Mouse (Mus musculus) ovary, postnatal 36 days (tissue): Measurements from ENCODE around the gene Psen2.

Source experiments
- DNase-seq: peaks from one replicate; pipeline ENCODE4 v3.0.0; 2022; ENCODE audit warnings: low spot score, mixed read lengths

Psen2 gene

DNA sequence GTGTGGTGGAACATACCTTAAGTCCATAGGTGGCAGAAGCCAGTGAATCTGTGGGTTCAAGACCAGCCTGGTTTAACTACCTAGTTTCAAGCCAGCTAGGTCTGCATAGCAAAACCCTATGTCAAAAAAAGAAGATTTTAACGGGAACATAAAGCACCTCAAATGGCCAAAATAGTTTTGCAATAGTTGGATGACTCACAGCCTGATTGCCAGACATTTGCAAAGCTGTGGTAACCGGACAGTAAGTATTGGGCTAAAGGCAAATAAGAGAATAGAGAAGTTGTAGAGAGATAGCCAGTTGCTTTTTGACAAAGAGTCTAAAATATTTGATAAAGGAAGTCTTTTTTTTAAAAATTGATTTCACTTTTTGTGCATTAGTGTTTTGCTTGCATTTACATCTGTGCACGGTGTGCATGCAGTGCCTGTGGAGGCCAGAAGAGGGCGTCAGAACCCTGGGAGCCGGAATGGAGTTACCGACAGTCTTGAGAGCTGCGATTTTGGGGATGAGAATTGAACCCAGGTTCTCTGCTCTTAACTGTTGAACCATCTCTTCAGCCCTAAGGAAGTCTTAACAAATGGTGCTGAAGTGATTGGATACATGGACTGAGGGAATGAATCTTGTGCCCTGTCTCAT lies at the start of gene Psen2:
Gene Psen2 (minus strand): TSS at position 75 of the 634 bp plus-strand sequence.
- no peak for DNase-seq

- DNase-seq, result peak; percentile 37
These were observed 49.6 kb upstream of the Psen2 start for GRCm38 (mm10) chr1:180312792-180313311.

GRCm38 (mm10) chr1:180312286-180312685 lies 49.0 kb upstream of the Psen2 start:
- no peak for DNase-seq

- DNase-seq, result no peak
These were observed 45.7 kb upstream of the Psen2 start for GRCm38 (mm10) chr1:180308897-180309296.

DNA sequence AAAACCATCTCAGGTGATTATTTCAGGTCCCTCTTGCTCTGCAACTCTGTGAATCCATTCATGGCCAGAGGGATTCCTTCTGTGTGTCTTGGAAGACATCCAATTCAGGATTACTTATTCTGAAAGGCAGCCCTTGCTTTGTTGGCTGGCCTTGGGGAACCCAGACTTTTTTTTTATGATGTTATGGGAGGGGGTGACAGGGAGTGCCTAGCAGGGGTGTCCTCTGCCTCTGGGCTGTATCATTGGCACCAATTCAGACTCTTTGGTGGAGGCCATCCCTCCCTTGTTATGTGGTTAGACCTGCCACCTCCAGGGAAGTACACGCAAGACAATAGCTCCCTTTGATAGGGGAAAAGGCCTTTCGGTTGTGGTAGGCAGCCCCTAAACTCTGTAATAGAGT lies 44.4 kb upstream of the Psen2 start:
- DNase-seq, result no peak

DNA sequence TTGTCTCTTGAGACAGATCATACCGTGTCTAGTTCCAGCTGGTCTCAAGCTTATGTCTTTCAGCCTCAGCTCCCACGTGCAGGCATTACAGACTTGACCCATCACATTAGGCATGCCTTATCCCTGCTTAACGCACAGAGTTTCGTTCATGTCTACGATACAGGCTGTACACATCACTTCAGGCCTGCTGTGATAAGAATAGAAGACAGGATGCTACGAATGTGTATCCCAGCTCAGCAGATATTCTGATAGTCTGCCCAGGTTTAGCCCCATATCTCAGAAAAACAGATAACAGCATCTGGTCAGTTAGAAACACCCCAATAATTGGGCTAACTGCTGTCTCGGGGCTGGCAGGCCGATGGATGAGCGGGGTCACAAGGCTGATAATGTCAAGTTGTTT lies 43.7 kb upstream of the Psen2 start:
- DNase-seq, result no peak

- no peak for DNase-seq
These were observed 40.4 kb upstream of the Psen2 start for GRCm38 (mm10) chr1:180303600-180303999.

GRCm38 (mm10) chr1:180302253-180303120 lies 39.2 kb upstream of the Psen2 start:
- no peak for DNase-seq

- DNase-seq, result no peak
These were observed 37.8 kb upstream of the Psen2 start for GRCm38 (mm10) chr1:180300997-180301396.

GRCm38 (mm10) chr1:180300292-180300691 lies 37.1 kb upstream of the Psen2 start:
- DNase-seq, result no peak

GRCm38 (mm10) chr1:180299697-180300096 lies 36.5 kb upstream of the Psen2 start:
- no peak for DNase-seq

DNA sequence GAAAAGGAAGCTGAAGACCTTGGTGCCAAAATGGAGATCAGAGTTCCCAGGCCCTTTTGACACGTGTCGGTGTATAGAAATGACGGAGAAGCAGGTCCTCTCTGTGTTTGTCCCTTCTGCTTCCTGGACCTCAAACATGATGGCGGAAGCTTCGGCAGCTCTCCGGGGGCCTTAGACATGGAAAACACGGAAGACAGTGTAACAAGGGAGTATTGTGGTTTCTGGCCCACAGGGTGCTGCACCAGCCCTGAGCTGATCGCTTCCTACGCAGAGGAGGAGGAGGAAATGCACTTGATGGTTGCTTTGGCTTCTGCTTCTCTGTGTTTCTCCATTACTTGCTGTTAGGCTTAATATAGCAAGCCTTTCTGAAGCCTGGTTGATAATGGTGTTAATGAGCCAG lies 32.9 kb upstream of the Psen2 start:
- DNase-seq, result no peak

- no peak for DNase-seq
These were observed 27.1 kb upstream of the Psen2 start for GRCm38 (mm10) chr1:180290358-180290757.

DNA sequence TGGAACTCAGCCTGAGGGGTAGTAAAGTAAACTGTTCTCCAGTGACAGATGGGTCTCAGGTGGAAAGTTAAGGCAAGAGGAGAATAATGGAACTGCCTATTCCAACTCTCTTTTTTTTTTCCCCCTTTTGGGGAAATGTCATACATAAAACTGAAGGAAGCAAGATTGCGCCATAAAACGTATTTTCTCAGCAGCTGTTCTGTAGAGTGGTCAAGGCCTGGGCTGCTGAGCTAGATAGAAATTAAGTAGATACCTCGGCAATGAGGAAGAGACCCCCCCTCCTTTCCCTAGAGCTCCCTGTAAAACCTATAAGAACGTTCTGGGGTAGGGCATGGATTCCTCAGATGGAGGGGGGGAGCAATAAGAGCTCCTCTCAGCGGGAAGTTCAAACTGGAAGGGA lies 26.6 kb upstream of the Psen2 start:
- DNase-seq, result no peak

DNA sequence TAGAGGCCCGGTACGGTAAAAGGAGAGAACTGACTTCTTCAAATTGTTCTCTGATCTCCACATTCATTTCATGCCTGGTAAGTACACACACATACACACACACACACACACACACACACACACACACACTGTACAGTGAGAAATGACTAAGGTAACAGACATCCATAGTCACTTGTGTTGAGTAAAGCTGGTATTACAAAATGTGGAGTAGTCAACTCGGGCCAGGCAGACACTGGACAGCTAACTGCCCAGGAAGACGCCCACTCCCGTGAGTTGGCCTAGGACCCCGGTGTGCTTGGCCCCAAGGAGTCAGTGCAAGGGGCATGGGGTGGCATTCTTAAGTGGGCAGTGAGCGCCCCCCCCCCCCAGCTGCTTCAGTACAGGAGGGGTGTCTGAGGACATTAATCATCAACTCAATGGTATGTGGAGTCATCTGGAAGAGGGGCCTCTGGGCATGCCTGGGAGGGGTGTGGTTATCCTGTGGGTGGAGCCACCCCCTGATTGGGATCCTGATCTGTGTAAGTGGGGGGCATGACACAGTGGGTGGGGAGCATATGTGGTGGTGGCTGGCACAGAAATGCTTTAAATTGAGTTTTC lies 25.7 kb upstream of the Psen2 start:
- no peak for DNase-seq

DNA sequence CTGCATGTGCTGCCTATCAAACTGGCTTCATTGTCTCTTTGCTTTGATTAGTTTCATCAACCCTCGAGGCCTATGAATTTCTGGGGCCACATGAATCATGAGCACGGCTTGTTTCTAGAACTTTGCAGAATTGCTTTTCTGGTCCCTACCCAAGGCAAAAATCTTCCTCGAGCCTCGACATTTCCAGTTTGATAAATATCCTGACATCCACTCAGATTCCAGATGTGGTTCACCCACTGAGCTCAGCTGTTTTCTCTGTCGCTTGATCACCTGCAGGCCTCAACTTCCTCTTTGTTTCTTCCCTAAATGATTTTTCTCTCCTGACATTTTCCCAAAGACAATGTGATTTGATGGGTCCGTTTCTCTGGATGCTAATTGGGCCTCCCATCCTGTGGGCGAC lies 25.0 kb upstream of the Psen2 start:
- DNase-seq, result no peak

GRCm38 (mm10) chr1:180286081-180286831 lies 23.0 kb upstream of the Psen2 start:
- no peak for DNase-seq

- DNase-seq, result peak; percentile 42
These were observed 20.9 kb upstream of the Psen2 start for GRCm38 (mm10) chr1:180283813-180284768.

DNA sequence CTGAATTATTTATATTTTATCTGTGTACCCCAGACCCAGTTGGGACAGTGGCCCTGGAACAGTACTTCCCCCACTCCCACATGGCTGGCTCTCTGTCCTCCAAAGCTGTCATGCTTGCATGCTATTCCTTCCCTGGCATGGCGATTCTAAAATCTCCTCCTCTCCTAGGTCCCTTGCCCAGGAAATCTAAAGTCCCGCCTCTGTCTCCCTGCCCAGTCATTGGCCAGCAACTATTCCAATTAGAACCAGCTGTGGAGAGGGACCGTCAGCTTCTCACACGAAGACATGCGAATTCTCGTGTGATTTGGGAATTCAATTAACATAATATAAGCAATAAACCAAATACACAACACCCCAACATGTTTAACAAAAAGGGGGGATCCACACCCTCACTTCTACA lies 19.3 kb upstream of the Psen2 start:
- DNase-seq, result no peak

DNA sequence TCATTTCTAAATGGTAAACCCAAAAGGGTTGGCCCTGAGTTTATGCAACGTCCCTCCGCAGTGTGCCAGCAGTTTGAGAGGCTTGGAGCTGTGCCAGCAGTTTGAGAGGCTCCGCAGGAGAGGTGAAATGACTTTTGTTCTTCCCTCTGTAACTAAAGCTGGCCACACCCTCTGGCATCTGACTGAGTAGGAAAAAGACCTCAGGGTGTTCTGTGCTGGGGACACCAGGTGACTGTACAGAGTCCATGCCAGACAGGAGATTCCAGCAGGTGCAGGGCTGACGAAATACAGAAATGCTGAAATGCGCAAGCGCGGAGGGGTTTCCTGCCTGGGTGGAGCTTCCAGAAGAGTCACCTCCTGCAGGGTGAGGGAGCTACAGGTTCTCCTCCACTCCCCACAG lies 16.4 kb upstream of the Psen2 start:
- peak; percentile 63 for DNase-seq

DNA sequence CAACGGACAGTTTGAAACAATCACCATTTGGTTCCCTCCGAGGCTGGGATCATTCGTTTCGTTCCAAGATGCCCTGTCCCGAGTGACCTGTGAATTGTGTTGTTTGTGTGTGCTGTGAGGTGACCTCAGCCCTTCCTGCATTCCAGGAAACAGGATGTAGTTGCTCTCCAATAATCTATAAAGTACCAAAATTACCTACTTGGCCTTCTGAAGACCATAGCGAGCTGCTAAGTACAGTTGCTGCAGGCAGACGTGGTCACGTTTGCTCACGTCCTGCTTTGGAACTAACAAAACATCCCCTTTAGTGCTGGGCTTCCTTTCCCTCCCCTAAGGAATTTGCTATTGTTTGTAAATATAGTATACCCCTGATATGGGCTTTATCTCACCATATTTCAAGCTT lies 14.3 kb upstream of the Psen2 start:
- DNase-seq, result no peak
